Mouse (Mus musculus) G1E (cell line): ENCODE measurements around the gene Fam169a. TPM values are rescaled to one million over a fixed set of nuclear protein-coding genes. Genes with fewer than 3 reads are reported as not detected.
"Not testable (repeated sequence)": the region's sequence is repeated elsewhere in the genome, so short reads cannot be mapped to it uniquely, and the experiment has no call there.

Source experiments
- ATAC-seq: 2 replicates; pipeline ENCODE4 v1.8.0; 2016; ENCODE audit warnings: mild to moderate bottlenecking; ENCODE audit not compliant: insufficient number of reproducible peaks, poor library complexity, low FRiP score, severe bottlenecking; ENCODE audit errors: extremely low read depth
- DNase-seq: peaks from one replicate; pipeline ENCODE4 v3.0.0; 2012; ENCODE audit warnings: low spot score
- H3K27me3 ChIP-seq: 2 replicates; pipeline ENCODE4 v1.6.1; 2012; ENCODE audit warnings: mild to moderate bottlenecking, low read length, inconsistent platforms; ENCODE audit not compliant: insufficient read depth
- H3K36me3 ChIP-seq: replicated peaks from 2 replicates; pipeline ENCODE3; 2012; ENCODE audit warnings: mild to moderate bottlenecking, inconsistent platforms
- H3K4me1 ChIP-seq: 2 replicates; pipeline ENCODE4 v1.6.1; 2012; ENCODE audit warnings: low read depth, low read length, inconsistent platforms, mixed read lengths; ENCODE audit not compliant: insufficient read depth
- H3K4me3 ChIP-seq: 2 replicates; pipeline ENCODE4 v1.5.1; 2012; ENCODE audit warnings: low read depth, mild to moderate bottlenecking, inconsistent platforms, low read length, moderate library complexity, mixed read lengths
- H3K9me3 ChIP-seq: replicated peaks from 2 replicates; pipeline ENCODE4 v1.6.1; 2012; ENCODE audit warnings: inconsistent platforms
- CTCF ChIP-seq: IDR thresholded peaks from 2 replicates; pipeline ENCODE4 v1.5.1; 2012; ENCODE audit warnings: low read depth, low read length, inconsistent platforms, mixed read lengths
- GATA1 ChIP-seq: IDR thresholded peaks from 2 replicates; pipeline ENCODE4 v1.6.1; 2012; ENCODE audit warnings: borderline replicate concordance, low read length, inconsistent platforms, mixed read lengths
- GATA2 ChIP-seq: IDR thresholded peaks from 2 replicates; pipeline ENCODE4 v1.6.1; 2012; ENCODE audit warnings: low read depth, low read length, inconsistent platforms, borderline replicate concordance
- POLR2AphosphoS5 ChIP-seq: IDR thresholded peaks from 2 replicates; pipeline ENCODE4 v1.6.1; 2012; ENCODE audit warnings: low read depth, low read length, inconsistent platforms; ENCODE audit not compliant: insufficient replicate concordance
- TAL1 ChIP-seq: conservative IDR thresholded peaks from 2 replicates; pipeline ENCODE4 v1.6.1; 2012; ENCODE audit warnings: low read depth, low read length, inconsistent platforms, mixed read lengths
- polyA plus RNA-seq: library from polyadenylated mRNA; stranded (reverse); fragments of >175 nt; gene quantifications from 2 replicates; pipeline ENCODE4 v1.2.3, GENCODE M21; 2012
- total RNA-seq, 2 experiments: library from RNA; stranded (forward) in 1 of 2; stranded (reverse) in 1 of 2; fragments of 200-1000 nt in 1 of 2; fragments of >200 nt in 1 of 2; fragmentation: Nextera tagmentation in 1 of 2; gene quantifications; 2 replicates each; pipeline ENCODE4 v1.2.3; 2014 to 2017

Fam169a gene
- total and polyA plus RNA-seq, 3 experiments: 0.49 TPM; not detected in 2

DNA sequence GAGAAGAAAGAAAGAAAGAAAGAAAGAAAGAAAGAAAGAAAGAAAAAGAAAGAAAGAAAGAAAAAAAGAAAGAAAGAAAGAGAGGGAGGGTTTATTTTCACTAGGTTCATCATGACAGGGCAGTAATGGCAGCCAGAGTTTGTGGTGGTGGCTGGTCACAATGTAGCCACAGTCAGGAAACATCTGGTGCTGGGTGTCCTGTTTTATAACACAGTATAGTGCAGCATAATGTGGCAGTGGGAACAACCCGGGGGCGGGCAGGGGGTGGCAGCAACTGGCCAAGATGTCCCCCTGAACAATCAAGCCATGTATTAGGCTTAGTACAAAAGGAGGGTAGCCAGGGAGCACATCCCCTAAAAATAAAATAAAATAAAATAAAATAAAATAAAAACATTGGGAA is 3.7 kb upstream of the Fam169a start:
- Histone ChIP-seq H3K9me3 (no peaks in the 10 kb centered on the region), H3K4me3 (no peak overlapping the region), H3K4me1 (peaks cover 15% of the 10 kb centered on the region), H3K36me3 (no peaks in the 10 kb centered on the region), H3K27me3 (peaks cover 5% of the 10 kb centered on the region; the same call in 1 of the 2 replicates)
- DNase-seq (no peak), ATAC-seq (no peak)
- no peak for TF ChIP-seq GATA1
- no peak for TF ChIP-seq CTCF
- TF ChIP-seq TAL1: no peak
- TF ChIP-seq GATA2: no peak
- no peak for TF ChIP-seq POLR2AphosphoS5

DNA sequence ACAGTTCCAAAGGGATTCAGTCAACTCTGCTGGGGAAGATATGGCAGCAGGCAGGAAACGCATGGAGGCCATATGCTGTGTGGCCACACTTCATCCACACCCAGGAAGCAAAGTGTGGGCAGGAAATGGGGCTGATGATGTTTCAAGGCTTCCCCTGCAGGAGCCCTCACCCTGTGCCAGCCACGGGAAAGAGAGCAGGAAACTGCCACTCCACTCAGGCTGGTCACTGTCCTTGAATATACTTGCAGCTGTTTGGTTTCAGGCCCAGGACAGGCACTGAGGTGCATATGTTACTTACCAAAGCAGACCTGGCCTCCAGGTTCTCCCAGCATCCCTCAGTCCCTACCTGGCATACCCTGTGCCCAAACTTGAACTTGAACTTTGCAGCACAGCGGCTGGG is 2.7 kb upstream of the Fam169a start:
- peak overlapping the region; percentile 27; the same call in 1 of the 2 replicates for H3K4me3 ChIP-seq
- no peak for ATAC-seq
- TF ChIP-seq TAL1 (no peak), GATA2 (no peak), CTCF (no peak), POLR2AphosphoS5 (no peak), GATA1 (no peak)

DNA sequence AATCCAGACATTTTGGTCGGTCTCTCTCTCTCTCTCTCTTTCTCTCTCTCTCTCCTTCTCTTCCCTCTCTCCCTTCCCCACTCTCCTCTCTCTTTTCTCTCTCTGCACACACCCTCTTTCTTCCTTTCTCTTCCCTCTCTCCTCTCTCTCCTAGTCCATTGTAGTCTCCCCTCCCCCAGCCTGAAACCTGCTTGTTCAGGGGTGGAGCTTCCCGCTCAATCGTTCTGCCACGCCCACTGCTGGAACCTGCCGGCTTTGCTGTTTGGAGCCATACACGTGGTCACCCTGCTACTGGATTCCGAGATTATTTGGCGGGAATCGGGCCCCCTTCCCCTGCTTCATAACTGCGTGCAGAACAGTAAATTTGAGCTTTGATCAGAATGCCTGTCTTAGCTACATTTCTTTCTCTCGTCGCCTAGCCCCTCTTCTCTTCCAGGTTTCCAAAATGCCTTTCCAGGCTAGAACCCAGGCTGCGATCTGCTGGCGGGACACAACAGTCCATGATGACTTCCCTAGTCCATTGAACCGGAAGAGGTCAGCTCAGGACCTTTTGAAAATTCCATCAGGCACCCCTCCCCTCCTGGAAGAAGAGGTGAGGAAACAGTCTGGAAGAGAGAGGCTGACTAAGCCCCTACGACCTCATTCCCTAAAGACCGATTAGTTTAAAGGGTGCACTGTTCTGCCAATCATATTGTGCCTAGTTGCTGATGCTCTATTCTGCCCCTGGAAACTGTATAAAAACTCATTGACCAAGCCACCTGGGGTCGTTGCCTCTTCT is 2.1 kb upstream of the Fam169a start:
- not testable (repeated sequence) for ATAC-seq, H3K27me3 ChIP-seq, H3K36me3 ChIP-seq, H3K9me3 ChIP-seq, H3K4me3 ChIP-seq, DNase-seq
- peaks cover 15% of the 10 kb centered on the region for H3K4me1 ChIP-seq

More for the DNA sequence above, 2.7 kb upstream of the Fam169a start:
- Histone ChIP-seq H3K27me3 (peaks cover 5% of the 10 kb centered on the region; the same call in 1 of the 2 replicates), H3K36me3 (no peaks in the 10 kb centered on the region), H3K9me3 (no peaks in the 10 kb centered on the region), H3K4me1 (peaks cover 15% of the 10 kb centered on the region)
- no peak for DNase-seq

DNA sequence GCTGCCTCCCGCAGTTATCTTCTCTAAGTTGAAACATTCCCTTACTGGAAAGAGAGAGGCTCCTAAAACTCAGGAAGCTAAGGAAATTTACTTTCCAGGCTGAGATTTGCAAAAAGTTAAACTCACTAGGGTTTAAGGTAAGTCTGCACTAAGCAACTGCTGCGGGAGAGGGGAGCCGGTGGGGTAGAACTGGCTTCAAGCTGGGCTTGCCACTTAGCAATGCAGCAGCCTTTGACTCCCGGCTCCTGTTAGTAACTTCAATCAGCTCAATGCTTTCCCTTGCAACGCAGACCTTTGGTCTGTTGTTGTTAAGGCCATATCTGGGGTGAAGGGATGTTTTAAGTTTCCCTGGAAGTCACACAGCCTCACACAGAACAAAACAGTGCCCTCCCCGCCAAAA is 605 bp downstream of the Fam169a start:
- TF ChIP-seq POLR2AphosphoS5 (no peak), GATA1 (no peak), CTCF (no peak), GATA2 (no peak), TAL1 (no peak)
- DNase-seq (no peak), ATAC-seq (no peak)
- Histone ChIP-seq H3K9me3 (peaks cover 13% of the 10 kb centered on the region), H3K4me1 (peaks cover 15% of the 10 kb centered on the region), H3K4me3 (no peak overlapping the region), H3K36me3 (no peaks in the 10 kb centered on the region), H3K27me3 (peaks cover 10% of the 10 kb centered on the region; the same call in 1 of the 2 replicates)

DNA sequence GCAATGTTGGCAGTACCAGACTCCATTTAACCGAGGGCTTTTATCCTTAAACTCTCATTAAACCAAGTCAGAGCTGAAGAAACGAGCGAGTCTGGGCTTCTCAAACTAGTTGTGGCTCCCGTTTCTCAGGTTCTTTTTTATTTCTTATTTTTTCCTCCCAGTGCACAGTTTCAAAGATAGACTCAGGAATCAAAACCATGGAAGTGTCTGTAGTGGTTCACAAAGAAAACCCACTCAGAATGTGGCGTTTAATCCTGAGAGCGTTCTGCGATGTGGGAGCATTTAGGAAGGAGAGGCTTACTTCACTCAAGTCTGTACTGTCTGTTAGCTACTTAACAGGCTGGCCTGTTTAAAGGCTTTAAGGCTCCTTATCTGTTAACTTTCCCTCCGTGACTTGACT is 1.1 kb downstream of the Fam169a start:
- peaks cover 13% of the 10 kb centered on the region for H3K9me3 ChIP-seq
- H3K27me3 ChIP-seq: peaks cover 10% of the 10 kb centered on the region; the same call in 1 of the 2 replicates
- H3K36me3 ChIP-seq: no peaks in the 10 kb centered on the region
- ATAC-seq: no peak
- TF ChIP-seq POLR2AphosphoS5 (no peak), TAL1 (no peak), GATA2 (no peak), GATA1 (no peak), CTCF (no peak)
- H3K4me1 ChIP-seq: peaks cover 15% of the 10 kb centered on the region
- DNase-seq: no peak
- H3K4me3 ChIP-seq: no peak overlapping the region

DNA sequence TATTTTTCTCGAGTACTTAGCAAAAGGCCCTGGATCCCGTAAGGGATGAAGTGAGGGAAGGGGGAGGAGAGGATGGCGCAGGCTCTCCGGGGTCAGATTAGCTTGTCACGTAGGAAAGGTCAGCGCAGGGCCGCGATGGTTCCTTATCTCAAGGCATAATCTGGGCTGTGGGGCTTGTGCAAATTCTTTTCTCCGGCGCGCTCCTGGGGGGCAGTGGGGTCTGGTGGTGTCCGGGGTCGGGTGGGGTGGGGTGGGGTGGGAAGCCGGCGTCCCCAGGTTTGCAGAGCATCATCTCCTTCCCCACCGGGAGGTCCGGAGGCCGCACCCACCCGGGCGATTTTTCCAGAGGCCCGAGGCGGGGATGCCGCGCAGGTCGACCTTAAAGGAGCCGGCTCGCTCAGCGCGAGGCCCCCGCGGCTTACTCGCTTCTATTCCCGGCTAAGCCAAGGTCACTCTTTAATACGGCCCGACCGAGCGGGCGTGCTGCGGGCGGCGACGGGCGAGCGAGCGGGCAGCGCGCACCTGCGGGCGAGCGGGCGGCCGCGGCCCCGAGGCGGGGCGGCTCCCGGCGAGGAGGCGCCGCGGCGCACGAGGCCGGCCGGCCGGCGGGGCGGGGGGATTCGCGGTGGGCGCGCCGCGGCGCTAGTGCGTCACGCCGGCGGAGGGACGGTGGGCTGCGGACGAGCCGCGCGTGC is 4.0 kb downstream of the Fam169a start:
- no peak for ATAC-seq
- H3K9me3 ChIP-seq: peaks cover 13% of the 10 kb centered on the region
- TF ChIP-seq GATA1: no peak
- TF ChIP-seq TAL1: no peak
- TF ChIP-seq POLR2AphosphoS5: no peak
- no peak for TF ChIP-seq GATA2
- TF ChIP-seq CTCF: no peak
- no peaks in the 10 kb centered on the region for H3K36me3 ChIP-seq
- H3K4me3 ChIP-seq: no peak overlapping the region
- peaks cover 5% of the 10 kb centered on the region for H3K4me1 ChIP-seq
- H3K27me3 ChIP-seq: peaks cover 10% of the 10 kb centered on the region; the same call in 1 of the 2 replicates
- DNase-seq: no peak
